Mouse (Mus musculus) adrenal gland, adult 8-10 months (tissue): Measurements from ENCODE around the gene Sgcg. TPM values are rescaled to one million over a fixed set of nuclear protein-coding genes. Genes with fewer than 3 reads are reported as not detected.

Experiments
- DNase-seq: peaks from one replicate; pipeline ENCODE4 v3.0.0; 2022
- total RNA-seq, 4 experiments: library from RNA; stranded (reverse); gene quantifications; 2 replicates each; pipeline ENCODE4 v1.2.4; 2022

Sgcg gene
- total RNA-seq: under 1 TPM in 3 of 4 experiments, not detected in 1; 0.61 to 0.87 (median 0.65) TPM

DNA sequence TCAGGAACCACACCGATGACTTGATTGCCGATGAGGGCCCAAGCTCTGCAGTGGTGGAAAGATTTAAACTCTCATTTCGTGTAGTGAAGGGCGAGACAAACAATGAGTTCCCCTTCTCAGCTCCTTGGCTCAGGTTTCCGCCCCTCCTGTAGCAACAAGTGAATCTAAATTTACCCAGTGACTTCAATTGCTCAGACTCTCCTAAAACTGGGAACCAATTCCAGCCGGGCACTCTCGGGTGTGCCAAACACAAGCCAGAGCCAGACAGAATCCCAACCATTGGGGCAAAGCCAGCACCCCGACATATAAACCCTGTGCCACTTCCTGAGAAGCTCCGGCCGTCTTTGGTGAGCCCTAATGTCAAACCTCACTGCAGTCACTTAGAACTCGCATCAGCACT, at the start of gene Sgcg:
TSS of gene Sgcg (minus strand) at position 139 of the 400 bp plus-strand sequence.
- no peak for DNase-seq

DNA sequence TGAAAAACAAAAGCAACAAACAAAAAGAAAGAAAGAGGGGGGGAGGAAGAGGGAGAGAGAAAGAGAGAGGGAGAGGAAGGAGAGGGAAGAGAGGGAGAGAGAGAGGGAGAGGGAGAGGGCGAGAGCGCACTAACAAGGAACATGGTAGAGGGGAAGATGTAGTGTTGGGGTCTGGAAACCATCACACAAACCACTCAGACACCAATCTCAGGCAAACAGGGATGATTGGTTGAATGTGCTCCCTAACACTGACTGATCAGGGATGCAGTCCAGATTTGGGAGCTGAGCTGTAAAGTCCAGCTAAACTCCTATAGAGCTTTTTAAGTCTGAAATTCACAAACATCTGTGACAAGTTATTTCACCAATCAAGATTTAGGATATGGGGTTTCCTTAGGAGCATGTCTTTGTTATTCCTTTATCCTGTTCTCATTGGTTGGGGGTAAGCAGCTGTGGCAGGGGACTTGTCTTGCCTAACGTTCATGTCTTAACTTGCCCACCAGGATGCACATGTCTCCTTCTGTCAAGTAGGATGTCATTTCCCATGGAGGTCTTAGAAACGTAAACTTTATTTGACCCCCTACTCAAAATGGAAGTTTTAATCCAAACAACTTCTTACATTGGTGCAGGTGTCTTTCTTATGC, 45.8 kb upstream of the Sgcg start:
- DNase-seq: no peak

DNA sequence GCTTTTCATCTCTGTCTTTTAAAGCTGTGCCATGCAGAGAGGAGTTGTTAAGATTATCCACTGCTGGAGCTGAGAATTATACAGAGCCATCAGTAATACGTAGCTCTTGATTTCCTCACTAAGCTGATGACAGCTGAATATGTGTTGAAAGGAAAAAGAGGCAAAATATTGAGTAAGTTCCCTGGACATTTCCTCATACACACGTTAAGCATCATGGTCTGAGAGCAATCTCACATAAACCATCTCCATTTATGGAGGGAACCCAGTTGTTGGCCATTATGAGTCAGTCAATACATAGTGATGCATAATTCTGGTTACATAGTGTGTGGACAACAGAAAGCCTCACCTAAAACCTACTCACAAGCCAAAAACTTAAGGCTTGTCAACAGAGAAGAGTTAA, 44.1 kb upstream of the Sgcg start:
- no peak for DNase-seq

DNA sequence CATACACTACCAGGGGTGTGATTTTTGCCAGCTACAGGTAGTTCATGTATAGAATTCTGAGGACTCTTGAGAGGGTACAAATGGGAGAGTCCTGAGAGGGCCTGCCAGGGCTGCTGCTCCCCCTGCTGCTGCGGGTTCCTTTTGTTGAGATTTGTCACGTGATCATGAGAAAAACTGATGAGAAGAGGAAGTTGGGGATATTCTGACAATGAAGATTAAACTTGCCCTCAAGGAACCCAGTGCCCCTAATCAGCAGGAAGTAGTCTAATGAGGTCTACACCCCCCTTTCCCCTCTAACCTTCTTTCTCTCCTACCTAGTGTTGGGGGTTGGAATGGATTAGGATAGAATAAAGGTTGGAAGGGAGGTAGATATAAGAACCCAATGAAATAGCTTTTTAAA, 43.0 kb upstream of the Sgcg start:
- DNase-seq: no peak

DNA sequence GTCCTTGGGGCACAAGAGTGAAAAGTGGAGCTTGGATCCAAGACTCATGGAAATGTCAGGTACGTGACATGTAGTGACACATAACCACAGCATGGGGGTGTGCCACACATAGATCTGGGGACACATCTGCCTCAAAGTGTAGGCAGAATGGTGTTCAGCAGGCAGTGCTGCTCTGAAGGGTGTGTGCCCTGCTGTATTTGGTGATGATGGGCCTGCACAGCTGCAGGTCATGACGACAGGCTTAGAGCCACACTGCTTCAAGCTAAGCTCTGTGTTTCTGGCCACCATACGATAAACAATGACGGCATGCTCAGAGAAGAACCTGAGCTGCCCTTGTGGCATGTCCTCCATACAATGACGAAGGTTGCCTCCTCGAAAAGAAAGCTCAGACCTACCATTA, 41.5 kb upstream of the Sgcg start:
- DNase-seq: no peak

DNA sequence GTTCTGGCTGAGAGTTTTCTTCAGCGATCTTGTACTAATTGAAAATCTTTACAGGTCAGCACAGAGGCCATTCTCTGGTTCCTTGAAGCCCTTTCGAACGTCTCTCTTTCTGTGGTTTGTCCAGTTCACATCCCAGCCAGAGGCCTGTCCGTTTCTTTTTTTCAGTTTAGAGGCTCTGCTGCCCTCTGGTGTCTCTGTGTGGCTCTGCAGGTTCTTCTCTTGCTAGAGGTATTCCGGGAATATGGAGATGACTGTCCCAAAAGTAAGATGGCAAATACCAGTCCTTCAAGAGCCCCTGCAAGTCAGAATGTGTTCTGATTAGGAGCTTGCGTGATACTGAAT, 36.4 kb upstream of the Sgcg start:
- DNase-seq: peak; percentile 31

DNA sequence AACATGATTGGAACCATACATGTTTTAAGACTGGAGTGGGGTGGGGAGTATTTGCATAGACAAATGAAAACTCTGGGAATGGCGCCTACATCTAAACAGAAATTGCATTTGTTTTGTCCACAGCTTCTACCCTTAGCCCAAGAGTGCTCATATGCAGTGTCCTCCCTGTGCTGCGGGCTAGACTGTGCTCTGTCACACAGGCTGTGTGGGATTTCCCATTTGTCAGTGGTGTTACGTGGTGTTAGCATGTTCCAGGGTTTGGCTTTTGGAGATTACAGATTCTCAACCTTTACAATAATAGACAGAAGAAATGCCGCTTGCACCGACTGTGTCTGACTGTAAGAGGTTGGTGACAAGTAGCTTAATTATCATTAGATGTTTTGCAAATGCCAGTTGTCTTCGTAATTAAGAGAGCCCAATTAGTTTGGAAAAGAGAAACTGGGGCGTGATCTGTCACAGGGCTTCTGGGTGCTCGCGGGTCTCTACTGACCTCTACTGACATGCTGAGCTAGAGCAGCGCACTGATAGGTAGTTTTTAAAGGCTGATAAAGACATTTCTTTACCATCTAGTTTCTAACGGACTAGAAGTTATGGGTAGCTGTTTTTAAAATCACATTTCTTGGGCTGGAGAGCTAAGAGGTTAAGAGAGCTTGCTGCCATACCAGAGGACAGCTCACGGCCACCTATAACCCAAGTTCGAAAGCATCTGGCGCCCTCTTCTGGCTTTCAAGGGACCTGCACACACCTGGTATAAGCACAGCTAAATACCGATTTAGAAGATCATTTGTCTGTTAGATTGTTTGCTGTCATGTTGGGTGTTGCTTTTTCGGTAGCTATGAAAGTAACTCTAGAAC, 35.8 kb upstream of the Sgcg start:
- DNase-seq: peak; percentile 27

DNA sequence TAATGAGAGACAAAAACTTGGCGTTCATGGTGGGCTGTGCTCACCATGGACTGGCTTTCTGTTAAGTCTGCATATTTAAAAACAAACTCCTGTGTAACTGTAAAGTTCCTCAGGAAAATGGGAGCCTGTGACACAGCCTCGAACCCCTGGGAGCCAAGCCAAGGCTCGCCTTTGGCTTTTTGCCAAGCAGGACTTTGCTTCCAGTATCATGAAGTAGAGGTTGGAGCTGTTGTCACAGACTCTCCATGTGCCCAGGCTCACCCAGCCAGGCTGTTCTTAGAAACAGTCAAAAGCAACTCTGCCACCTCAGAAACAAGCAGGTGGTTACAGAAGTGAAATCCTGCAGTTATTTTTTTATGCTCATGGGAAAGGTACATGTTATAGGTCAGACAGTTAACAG, 32.4 kb upstream of the Sgcg start:
- peak; percentile 49 for DNase-seq

DNA sequence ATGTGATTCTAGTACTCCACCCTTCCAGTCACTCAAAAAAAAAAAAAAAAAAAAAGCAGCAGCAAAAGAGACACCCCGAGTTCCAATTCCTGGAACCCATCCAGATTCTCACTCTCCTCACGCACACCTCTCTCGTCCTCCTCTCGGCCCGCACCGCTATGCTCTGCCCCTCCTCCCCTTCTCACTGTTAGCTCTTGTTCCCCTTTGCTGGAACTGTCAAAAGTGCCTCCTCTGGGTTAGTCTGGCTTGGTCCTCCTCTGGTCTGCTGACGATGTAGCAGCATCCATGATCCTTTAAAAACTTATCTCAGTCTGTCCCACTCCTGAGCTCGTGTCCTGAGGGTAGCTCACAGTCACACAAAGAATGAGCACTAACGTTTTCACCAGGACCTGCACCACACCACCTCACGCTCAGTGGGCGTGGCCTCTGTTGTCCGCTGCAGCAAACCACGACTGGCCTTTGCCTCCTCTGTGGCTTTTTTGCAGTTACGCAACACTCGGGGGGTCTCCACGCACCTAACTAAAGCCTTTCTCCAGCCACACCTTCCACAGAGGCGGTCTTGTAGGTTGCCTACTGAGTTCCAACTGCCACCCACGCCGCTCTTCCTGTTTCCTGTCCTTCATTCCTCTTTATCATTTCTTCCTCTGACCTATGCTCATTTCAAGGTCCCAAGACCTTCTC, 30.5 kb upstream of the Sgcg start:
- DNase-seq: no peak

DNA sequence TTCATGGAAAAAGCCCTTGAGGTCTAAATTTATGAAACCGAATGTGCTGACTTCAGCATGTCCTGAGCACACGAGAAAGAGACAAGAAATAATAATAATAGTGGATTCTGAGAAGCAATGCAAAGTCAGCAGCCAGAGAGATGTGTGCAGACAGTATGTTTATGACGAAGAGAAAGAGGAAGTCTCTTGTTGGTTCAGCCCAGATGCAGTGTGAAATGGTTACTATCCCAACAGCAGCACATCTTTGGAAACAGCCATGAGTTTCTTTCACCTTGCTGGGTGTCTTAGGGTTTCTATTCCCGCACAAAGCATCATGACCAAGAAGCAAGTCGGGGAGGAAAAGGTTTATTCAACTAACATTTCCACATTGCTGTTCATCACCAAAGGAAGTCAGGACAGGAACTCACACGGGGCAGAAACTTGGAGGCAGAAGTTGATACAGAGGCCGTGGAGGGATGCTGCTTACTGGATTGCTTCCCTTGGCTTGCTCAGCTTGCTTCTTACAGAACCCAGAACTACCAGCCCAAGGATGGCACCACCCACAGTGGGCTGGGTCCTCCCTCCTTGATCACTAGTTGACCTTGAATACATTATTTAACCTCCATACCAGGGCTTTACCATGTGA, 20.5 kb upstream of the Sgcg start:
- no peak for DNase-seq

DNA sequence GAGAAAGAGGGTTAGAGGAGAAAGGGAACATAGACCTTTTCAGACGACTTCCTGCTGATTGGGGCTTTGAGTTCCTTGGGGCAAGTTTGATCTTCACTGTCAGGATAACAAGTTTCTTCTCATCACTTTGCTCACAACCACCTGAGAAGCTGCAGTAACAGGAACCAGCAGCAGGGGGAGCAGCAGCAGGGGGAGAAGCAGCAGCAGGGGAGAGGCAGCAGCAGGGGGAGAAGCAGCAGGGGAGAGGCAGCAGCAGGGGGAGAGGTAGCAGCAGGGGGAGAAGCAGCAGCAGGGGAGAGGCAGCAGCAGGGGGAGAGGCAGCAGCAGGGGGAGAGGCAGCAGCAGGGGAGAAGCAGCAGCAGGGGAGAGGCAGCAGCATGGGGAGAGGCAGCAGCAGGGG, 19.0 kb upstream of the Sgcg start:
- DNase-seq: no peak

DNA sequence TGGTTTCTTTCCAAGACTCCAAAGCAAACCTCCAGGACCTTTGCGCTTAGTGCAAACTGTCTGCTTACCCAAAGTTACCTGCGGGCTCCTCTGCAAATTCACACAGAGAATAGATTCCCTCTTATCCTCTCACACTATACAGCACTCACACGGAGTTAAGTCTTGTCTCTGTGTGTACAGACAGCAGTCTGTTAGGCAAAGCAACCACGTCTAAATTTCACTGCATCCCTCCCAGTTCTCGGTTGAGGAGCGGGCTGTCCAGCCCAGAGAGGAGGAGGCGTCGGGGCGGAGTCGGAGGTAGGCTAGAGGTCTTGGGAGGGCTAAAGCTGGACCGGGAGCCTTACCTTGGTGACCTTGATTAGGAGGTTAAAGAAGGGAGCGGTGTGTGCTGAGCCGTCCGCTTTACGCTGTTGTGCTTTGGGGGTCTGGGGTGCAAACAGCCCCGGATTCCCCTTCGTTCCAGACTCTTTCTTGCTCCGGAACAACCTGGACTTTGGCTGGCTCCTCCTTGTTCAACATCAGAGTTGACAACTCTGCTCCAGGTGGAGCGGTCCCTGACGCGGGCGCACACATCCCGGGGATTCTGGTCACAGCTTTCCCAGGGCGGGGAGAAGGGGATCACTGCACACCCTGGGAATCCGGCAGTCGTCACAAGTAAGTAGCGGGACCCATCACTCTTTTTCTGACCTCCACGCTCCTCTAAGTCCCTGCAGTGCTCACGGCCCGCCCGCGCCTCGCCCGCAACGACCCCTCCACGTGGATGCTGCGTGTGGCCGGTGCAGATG, 16.3 kb upstream of the Sgcg start:
- no peak for DNase-seq

DNA sequence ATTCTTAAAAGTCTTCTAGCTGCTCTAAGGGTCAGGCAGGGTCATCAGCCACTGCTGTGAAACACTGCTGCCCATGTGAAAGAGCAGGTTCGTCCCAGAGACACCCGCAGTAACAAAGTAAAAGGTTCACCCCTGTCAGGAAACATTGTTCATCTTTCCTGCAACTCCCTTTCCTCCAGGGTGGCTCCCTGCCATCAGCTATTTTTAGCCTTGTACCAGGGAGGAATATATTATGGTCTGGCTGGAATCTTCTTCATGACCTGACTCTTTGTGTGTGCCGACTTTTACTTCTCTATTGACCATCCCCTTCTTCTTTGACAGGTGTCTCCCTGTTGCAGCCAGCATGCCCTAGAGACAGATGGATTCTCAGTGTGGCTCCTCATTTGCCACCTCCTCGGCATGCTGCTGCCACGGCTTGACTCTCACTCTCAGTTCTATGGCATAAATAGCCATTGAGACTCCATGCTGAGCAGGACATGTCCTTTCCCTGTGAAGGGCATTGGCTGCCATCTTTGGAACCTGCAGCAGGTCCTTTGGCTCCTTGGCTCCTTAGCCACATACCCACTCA, 9.7 kb upstream of the Sgcg start:
- no peak for DNase-seq

DNA sequence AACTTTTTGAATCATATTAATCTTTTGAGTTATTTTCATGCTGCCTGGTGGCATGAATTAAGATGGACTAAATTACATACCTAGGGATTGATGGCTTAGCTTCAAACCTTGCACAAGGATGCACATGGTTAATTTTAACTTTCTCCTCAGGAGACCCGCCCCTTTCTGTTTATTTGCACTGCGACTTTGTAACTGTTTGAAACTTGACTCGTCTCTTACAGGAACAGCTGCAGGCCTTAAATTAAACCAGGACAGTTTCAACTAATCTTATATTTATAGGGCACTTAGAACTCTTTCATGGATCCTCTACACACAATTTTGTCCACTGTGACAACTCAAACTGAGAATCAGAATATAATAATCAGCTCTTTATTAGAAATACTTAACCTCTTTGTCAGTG, 794 bp upstream of the Sgcg start:
- no peak for DNase-seq

DNA sequence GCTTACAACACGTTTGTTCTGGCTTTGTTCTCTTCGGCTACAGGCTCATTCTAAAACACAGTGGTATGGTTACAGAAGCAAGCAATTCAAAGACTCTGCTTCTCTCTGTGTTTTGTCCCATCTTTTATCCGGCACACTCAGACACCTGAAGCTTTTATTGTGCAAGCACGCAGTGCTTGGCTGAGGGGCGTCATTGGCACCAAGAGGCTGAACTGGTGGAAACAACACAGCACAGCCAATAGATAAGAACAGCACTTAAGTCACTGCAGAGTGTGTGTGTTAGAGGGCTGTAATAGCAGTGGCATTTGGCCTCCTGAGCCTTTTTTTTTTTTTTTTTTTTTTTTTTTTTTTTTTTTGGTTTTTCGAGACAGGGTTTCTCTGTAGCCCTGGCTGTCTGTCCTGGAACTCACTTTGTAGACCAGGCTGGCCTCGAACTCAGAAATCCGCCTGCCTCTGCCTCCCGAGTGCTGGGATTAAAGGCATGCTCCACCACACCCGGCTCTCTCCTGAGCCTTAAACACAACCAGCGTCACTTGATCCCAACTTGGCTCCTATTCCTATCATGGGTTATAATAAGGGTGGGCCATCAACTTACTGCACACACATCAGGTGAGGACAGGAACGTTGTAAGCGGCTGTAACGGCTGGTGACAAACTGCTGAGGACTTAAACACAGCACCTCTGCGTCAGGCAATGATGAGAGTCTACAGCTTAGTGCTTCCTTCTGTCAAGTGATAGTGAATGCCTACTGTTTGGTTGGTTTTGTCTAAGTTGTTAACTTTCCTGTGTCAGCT, 5.5 kb downstream of the Sgcg start:
- DNase-seq: no peak

DNA sequence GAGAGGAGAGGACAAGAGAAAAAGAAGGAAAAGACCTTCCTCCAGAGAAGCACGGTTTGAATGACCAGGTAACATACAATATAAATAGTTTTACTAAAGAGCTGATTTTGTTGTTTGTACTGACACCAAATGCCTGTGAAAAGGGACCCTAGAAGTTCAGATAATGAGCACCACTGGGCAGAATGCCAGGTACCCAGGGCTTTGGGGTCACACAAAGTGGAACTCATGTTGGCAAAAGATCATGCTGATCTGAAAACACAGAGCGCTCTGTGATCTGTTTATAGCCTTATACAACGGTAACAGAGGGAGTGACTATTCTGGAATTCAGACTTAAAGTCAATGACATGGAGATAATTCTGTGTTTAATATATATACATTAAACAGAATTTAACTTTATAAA, 11.8 kb downstream of the Sgcg start:
- DNase-seq: no peak

DNA sequence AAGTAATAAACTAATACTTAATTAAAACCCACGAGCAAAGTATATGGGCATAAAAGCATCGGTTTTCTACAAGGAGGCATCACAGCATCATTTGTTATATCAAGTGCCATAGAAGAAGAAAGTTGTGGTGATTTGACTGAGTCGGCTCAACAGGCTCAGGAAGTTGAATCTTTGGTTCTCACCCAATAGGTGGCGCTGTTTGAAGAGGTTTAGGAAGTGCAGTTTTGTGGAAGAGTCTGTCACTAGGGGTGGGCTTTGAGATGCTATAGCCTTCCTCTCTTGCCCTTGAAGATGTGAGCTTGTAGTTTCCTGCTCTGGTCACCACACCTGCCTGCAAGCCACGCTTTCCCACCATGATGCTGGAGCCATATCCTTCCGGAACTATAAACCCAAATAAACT, 15.7 kb downstream of the Sgcg start:
- no peak for DNase-seq

DNA sequence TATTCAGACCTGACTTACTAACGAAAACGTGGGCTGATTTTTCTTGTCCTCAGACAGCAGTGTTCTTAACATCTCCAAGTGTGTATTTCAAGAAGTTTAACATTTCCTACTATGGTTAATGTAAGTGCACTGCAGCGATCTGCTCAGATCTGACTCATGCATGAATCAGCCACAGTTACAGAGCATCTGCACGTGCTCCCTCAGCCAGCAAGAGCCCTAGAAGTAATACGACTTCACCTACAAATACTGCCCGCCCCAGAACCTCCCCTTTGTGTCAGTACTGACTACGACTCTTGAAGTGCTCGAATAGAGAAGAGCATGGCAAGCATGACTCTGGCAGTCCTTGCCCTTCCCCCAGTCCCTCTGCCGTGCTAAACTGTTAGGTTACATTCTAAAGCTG, 19.5 kb downstream of the Sgcg start:
- DNase-seq: no peak

DNA sequence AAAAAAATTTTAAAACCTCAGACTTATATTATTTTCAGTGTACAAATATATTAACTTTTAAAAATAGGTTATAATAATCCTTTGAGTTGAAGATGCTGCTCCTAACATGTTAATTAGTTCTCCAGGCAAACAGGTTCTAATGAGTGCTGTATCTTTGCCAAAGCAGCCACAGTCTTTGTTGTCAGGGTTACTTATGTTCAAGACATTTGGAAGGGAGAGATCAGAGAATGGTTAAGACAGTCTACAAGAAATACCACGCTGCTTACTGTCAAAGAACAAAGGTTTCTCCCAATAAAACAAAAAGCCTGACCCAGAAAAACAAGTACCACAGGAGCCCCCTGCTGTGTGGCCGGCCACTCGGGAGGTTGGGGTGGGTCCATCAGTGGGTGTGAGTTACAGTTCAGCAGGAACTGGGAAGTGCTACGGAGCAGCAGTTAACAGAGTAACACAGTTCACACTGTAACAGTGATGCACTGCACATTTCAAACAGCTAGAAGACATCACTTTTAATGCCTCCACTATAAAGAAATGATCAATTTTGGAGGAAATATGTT, 21.1 kb downstream of the Sgcg start:
- DNase-seq: no peak

DNA sequence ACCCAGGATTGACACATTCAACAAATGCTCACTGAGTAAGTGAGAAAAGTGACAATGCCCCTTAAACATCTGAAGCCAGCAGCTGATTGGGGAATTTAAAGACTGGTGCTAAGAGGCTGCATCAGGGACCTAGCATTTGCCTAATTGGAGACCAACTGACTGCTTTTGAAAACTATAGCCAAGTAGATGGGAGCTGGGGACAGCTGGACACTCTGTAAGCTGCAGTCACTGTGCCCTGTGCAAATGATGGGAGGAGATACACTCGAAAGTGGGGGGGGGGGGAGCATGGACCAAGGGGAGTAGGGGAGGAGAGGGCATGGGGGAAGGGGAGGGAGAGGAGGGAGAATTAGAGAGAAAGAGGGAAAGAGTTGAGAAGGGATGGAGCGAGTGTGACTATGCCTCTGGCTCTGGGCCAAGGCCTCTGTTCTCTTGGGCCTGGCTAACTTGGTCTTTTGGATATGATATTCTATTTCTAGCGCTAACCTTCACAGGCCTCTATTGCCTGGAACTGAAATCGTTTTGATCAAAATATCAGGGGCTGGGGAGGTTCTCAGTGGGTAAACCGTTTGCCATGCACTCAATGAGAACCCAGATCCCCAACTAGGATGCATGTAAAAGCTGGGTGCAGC, 22.3 kb downstream of the Sgcg start:
- no peak for DNase-seq
